Mouse (Mus musculus) embryonic fibroblast, embryonic 13.5 days (primary cell): ENCODE data around the gene Syngr4.

Experiments used
- CTCF ChIP-seq: IDR thresholded peaks from 2 replicates; pipeline ENCODE4 v1.5.1; 2011; ENCODE audit warnings: mild to moderate bottlenecking, control low read depth, low read length, moderate library complexity, borderline replicate concordance; ENCODE audit not compliant: insufficient read depth
- POLR2A ChIP-seq: IDR thresholded peaks from 2 replicates; pipeline ENCODE4 v1.6.1; 2011; ENCODE audit warnings: low read depth, mild to moderate bottlenecking, control low read depth, low read length, moderate library complexity

- TF ChIP-seq CTCF (no peak), POLR2A (peak; percentile 89)
These were observed 30.3 kb downstream of the Syngr4 start for GRCm38 (mm10) chr7:45865925-45866910.
